Comparison of ENCODE assay signal across 18 mouse cellular contexts in genomic region chr6:135520868-135521267, GRCm38 (mm10).
"Had no signal": no experiment of that assay in that cellular context is flagged by ENCODE, and none has a peak within 500 bp of the region (broad histone marks: within the 10 kb centered on the region; RNA-seq: fewer than 3 reads in every experiment).

No protein-coding gene starts in this region.

- H3K27ac ChIP-seq: kidney, postnatal 0 days; layer of hippocampus, adult 2 months; left cerebral cortex, adult 2 months; liver, embryonic 14.5 days; lung, embryonic 15.5 days; stomach, postnatal 0 days had no signal

- H3K36me3 ChIP-seq: lung, embryonic 15.5 days had no signal

- H3K4me2 ChIP-seq: liver, embryonic 11.5 days; lung, embryonic 15.5 days; midbrain, embryonic 11.5 days had no signal

- DNase-seq: kidney, adult 18-20 months; layer of hippocampus, postnatal 36 days; lung, adult 18-20 months; lung, postnatal 10 days; lung, postnatal 36 days; midbrain, embryonic 14.5 days; right cerebral cortex, postnatal 4 days; thymus, adult 2 months; thymus, postnatal 14 days; thymus, postnatal 4 days had no signal

- H3K9me3 ChIP-seq: lung, embryonic 15.5 days had no signal

- H3K27me3 ChIP-seq: lung, embryonic 15.5 days had no signal

- H3K4me3 ChIP-seq: layer of hippocampus, adult 2 months; left cerebral cortex, adult 2 months; lung, embryonic 15.5 days had no signal

- H3K9ac ChIP-seq: liver, embryonic 14.5 days; lung, embryonic 15.5 days had no signal
